Mouse (Mus musculus): ENCODE data around the gene Rab33b. TPM values are rescaled to one million over a fixed set of nuclear protein-coding genes. Genes with fewer than 3 reads are reported as not detected.
A peak's percentile ranks its signal among the peaks of the same experiment; 100 is the strongest.

Gene Rab33b
- polyA plus RNA-seq, 1 experiment from 2014 or later = 4.4 TPM

DNA sequence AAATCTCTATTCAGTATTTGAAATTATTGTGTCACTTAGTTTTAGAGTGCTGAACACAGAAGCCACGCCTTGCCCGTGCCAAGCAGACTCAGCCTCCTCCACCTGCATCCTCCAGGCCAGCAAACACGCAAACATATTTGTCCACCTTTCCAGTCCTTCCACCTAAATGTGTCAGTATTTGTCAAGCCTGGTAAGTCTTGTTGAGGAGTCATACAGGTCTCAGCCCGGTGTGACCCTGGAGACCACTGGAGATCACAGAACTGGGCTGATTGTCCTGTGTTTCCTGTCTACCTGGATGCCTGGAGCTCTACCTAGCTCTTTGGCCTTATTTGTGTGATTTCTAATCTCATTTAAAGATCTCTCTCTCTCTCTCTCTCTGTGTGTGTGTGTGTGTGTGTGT, 16.2 kb downstream of the Rab33b start:
- ATAC-seq (no peak), DNase-seq (no peak)
- H3K4me1 ChIP-seq (ENCODE audit: insufficient read depth) = no peaks in the 10 kb centered on the region
- H3K36me3 ChIP-seq (replicated peaks; ENCODE audit: insufficient read depth, low read length) = 0 out of 2 replicates have a peak, but pooled peaks cover 3% of the 10 kb centered on the region
- H3K4me3 ChIP-seq (ENCODE audit: low read depth, low read length) = no peak overlapping the region
- WGBS (ENCODE audit: insufficient replicate concordance) = 83% methylated on average over 4 of the region's 4 CpGs
- no peaks in the 10 kb centered on the region for H3K9me3 ChIP-seq (ENCODE audit: low read length)
- no peak overlapping the region for H3K4me2 ChIP-seq (ENCODE audit: low read depth, low read length)
- no peak overlapping the region for H3K27ac ChIP-seq (ENCODE audit: low read depth)
- no peak overlapping the region for H3K9ac ChIP-seq (replicated peaks)
- no peaks in the 10 kb centered on the region for H3K27me3 ChIP-seq (ENCODE audit: insufficient read depth, low read length)
- TF ChIP-seq EP300 (IDR thresholded peaks at IDR 0.05; ENCODE audit: low read depth) (no peak), CTCF (IDR thresholded peaks at IDR 0.05; ENCODE audit: low read depth) (no peak)

GRCm38 (mm10) chr3:51504385-51504952, 20.7 kb downstream of the Rab33b start:
- Histone ChIP-seq H3K9ac (replicated peaks) (no peak overlapping the region), H3K4me2 (ENCODE audit: low read depth, low read length) (no peak overlapping the region), H3K36me3 (replicated peaks; ENCODE audit: insufficient read depth, low read length) (no peaks in the 10 kb centered on the region), H3K27ac (ENCODE audit: low read depth) (no peak overlapping the region), H3K9me3 (ENCODE audit: low read length) (no peaks in the 10 kb centered on the region), H3K4me3 (ENCODE audit: low read depth, low read length) (no peak overlapping the region), H3K4me1 (ENCODE audit: insufficient read depth) (no peaks in the 10 kb centered on the region), H3K27me3 (ENCODE audit: insufficient read depth, low read length) (0 out of 2 replicates have a peak, but pooled peaks cover 3% of the 10 kb centered on the region)
- TF ChIP-seq CTCF (IDR thresholded peaks at IDR 0.05; ENCODE audit: low read depth) (no peak), EP300 (IDR thresholded peaks at IDR 0.05; ENCODE audit: low read depth) (no peak)
- 77% methylated on average over 11 of the region's 11 CpGs for WGBS (ENCODE audit: insufficient replicate concordance)
- no peak for ATAC-seq
- no peak for DNase-seq

DNA sequence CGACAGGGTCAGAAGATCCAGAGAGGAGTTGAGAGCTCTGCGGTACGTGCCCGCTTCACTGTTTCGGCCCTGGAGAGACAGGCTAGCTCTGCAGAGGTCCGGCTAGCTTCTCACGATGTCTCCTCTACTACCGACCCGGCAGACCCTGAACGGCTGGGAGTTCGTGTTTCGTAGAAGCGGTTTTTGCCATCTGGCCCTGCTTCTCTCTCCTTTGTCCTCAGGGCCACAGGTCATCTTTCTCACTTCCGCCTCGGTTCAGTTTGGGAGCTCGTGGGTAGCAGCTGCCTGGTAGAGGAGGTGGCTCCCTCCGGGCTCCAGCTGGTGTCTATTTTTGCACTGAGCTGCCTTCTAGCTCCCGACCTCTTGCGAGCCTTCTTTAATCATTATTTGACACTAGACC, 21.7 kb downstream of the Rab33b start:
- DNase-seq (no peak), ATAC-seq (no peak)
- Histone ChIP-seq H3K4me2 (ENCODE audit: low read depth, low read length) (no peak overlapping the region), H3K9ac (replicated peaks) (no peak overlapping the region), H3K9me3 (ENCODE audit: low read length) (no peaks in the 10 kb centered on the region), H3K27ac (ENCODE audit: low read depth) (no peak overlapping the region), H3K27me3 (ENCODE audit: insufficient read depth, low read length) (0 out of 2 replicates have a peak, but pooled peaks cover 3% of the 10 kb centered on the region), H3K4me1 (ENCODE audit: insufficient read depth) (no peaks in the 10 kb centered on the region), H3K4me3 (ENCODE audit: low read depth, low read length) (no peak overlapping the region), H3K36me3 (replicated peaks; ENCODE audit: insufficient read depth, low read length) (no peaks in the 10 kb centered on the region)
- WGBS (ENCODE audit: insufficient replicate concordance) = 67% methylated on average over 19 of the region's 19 CpGs
- no peak for TF ChIP-seq CTCF (IDR thresholded peaks at IDR 0.05; ENCODE audit: low read depth)
- no peak for TF ChIP-seq EP300 (IDR thresholded peaks at IDR 0.05; ENCODE audit: low read depth)

DNA sequence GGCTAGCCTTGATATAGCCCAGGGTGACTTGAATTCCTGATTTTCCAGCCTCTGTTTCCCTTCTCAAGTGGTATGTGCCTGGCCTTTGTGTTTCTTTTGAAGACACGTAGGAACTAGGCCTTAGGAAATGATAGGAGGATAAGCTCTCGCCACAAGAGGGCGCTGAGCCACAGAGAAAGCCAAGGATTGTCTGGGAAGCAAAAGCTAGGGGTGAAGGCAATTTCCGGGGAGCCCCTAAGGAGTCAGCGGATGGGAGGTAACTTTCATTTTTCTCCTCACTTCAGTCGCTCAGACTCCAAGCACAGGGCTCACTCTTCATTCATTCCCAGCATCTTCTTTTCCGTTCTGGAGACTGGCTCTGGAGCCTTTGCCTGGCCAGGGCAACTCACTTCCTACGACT, 27.2 kb downstream of the Rab33b start:
- no peak overlapping the region for H3K9ac ChIP-seq (replicated peaks)
- no peaks in the 10 kb centered on the region for H3K4me1 ChIP-seq (ENCODE audit: insufficient read depth)
- TF ChIP-seq CTCF (IDR thresholded peaks at IDR 0.05; ENCODE audit: low read depth) (peak; percentile 94), EP300 (IDR thresholded peaks at IDR 0.05; ENCODE audit: low read depth) (no peak)
- no peak overlapping the region for H3K27ac ChIP-seq (ENCODE audit: low read depth)
- H3K9me3 ChIP-seq (ENCODE audit: low read length) = no peaks in the 10 kb centered on the region
- 0 out of 2 replicates have a peak, but pooled peaks cover 3% of the 10 kb centered on the region for H3K27me3 ChIP-seq (ENCODE audit: insufficient read depth, low read length)
- 14% methylated on average over 8 of the region's 8 CpGs for WGBS (ENCODE audit: insufficient replicate concordance)
- ATAC-seq (peak; percentile 45), DNase-seq (peak; percentile 83)
- 0 out of 2 replicates have a peak overlapping the region, but pooled peaks have one; percentile 3 for H3K4me3 ChIP-seq (ENCODE audit: low read depth, low read length)
- no peaks in the 10 kb centered on the region for H3K36me3 ChIP-seq (replicated peaks; ENCODE audit: insufficient read depth, low read length)
- peak overlapping the region; percentile 33 for H3K4me2 ChIP-seq (ENCODE audit: low read depth, low read length)

DNA sequence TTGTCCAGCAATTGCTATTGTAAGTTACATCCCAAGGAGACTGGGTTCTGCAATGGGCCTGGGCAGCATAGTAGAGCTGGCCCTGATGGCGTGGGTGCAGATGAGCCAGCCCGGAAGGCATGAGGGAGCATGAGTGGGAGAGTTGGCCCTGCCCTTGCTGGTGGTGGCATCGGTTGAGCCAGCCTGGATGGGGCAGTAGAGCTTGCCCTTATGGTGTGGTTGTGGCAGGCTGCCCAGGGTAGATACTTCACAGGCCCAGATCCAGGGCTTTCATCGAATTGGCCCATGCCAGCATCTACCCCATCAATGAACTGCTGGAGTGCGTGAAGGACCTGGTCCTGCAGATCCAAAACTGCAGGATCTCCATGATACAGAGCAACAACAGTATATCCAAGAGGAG, 28.3 kb downstream of the Rab33b start:
- ATAC-seq (no peak), DNase-seq (no peak)
- no peak overlapping the region for H3K4me2 ChIP-seq (ENCODE audit: low read depth, low read length)
- H3K4me3 ChIP-seq (ENCODE audit: low read depth, low read length) = no peak overlapping the region
- no peaks in the 10 kb centered on the region for H3K4me1 ChIP-seq (ENCODE audit: insufficient read depth)
- H3K9me3 ChIP-seq (ENCODE audit: low read length) = no peaks in the 10 kb centered on the region
- no peaks in the 10 kb centered on the region for H3K36me3 ChIP-seq (replicated peaks; ENCODE audit: insufficient read depth, low read length)
- no peak for TF ChIP-seq EP300 (IDR thresholded peaks at IDR 0.05; ENCODE audit: low read depth)
- H3K27me3 ChIP-seq (ENCODE audit: insufficient read depth, low read length) = 0 out of 2 replicates have a peak, but pooled peaks cover under 1% of the 10 kb centered on the region
- no peak overlapping the region for H3K27ac ChIP-seq (ENCODE audit: low read depth)
- WGBS (ENCODE audit: insufficient replicate concordance) = 88% methylated on average over 5 of the region's 5 CpGs
- H3K9ac ChIP-seq (replicated peaks) = no peak overlapping the region

DNA sequence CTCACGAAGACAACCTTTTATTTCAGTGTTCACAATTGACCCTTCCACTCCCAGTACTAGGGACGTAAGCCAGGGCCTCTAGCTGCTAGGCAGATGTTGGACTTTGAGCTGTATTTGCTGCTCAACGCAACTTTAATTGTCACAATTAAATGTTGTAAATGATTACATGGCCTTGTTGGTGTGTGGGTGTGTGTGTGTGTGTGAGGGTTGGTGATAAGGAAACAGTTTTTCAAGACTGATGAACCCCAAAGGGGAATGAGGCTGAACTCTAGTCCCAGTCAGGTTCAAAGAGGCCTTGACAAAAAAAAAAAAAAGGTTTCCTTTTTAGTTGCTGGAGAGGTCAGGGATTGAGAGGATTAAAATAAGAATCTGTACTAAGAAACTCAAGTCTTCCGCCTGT, 33.7 kb downstream of the Rab33b start:
- TF ChIP-seq CTCF (IDR thresholded peaks at IDR 0.05; ENCODE audit: low read depth) (no peak), EP300 (IDR thresholded peaks at IDR 0.05; ENCODE audit: low read depth) (no peak)
- Histone ChIP-seq H3K36me3 (replicated peaks; ENCODE audit: insufficient read depth, low read length) (peaks cover 12% of the 10 kb centered on the region), H3K9ac (replicated peaks) (no peak overlapping the region), H3K27me3 (ENCODE audit: insufficient read depth, low read length) (no peaks in the 10 kb centered on the region), H3K4me3 (ENCODE audit: low read depth, low read length) (no peak overlapping the region), H3K27ac (ENCODE audit: low read depth) (peak overlapping the region; percentile 64), H3K9me3 (ENCODE audit: low read length) (no peaks in the 10 kb centered on the region), H3K4me2 (ENCODE audit: low read depth, low read length) (no peak overlapping the region), H3K4me1 (ENCODE audit: insufficient read depth) (peaks cover 15% of the 10 kb centered on the region; the same call in 1 of the 2 replicates)
- no peak for DNase-seq
- ATAC-seq = no peak
- WGBS (ENCODE audit: insufficient replicate concordance) = 60% methylated on average over 4 of the region's 4 CpGs

All from liver, postnatal 0 days (tissue).